Mouse (Mus musculus): ENCODE measurements at regions not wholly inside any gene's neighbourhood (a gene's known extent, or its start where the extent isn't known, plus 50 kb on each side); places are given as distances from the start of the nearest gene placed in this dataset.

- WGBS (ENCODE audit: insufficient replicate concordance) = 45% methylated on average over 7 of the region's 7 CpGs
- no peak for TF ChIP-seq EP300 (IDR thresholded peaks at IDR 0.05; ENCODE audit: low read depth)
- peak; percentile 35; the same call in 1 of the 2 replicates for TF ChIP-seq CTCF (IDR thresholded peaks at IDR 0.05; ENCODE audit: low read depth)
- DNase-seq (ENCODE audit: low read depth in 3 of 3, low spot score in 3 of 3) = no peak
Measured at GRCm38 (mm10) chrX:137424259-137424658, 146.1 kb upstream of the Il1rapl2 start.

More at GRCm38 (mm10) chrX:137424259-137424658, 146.1 kb upstream of the Il1rapl2 start:
- no peak overlapping the region for H3K4me2 ChIP-seq (ENCODE audit: low read depth)
- H3K4me3 ChIP-seq (ENCODE audit: insufficient read depth in 1 of 2, low read depth in 2 of 2, low read length in 2 of 2) = no peak overlapping the region
- H3K9me3 ChIP-seq (ENCODE audit: control insufficient read depth, low read length) = no peaks in the 10 kb centered on the region
- H3K27me3 ChIP-seq (ENCODE audit: control insufficient read depth, insufficient read depth, low read length) = no peaks in the 10 kb centered on the region
- no peak overlapping the region for H3K27ac ChIP-seq
- no peaks in the 10 kb centered on the region for H3K36me3 ChIP-seq (replicated peaks; ENCODE audit: control insufficient read depth, insufficient read depth, low read depth)
- no peak overlapping the region for H3K9ac ChIP-seq (replicated peaks)
- no peak for ATAC-seq (ENCODE audit: insufficient read depth)
- H3K4me1 ChIP-seq (replicated peaks; ENCODE audit: control insufficient read depth in 2 of 2, insufficient read depth in 2 of 2, low read length in 1 of 2) = no peaks in the 10 kb centered on the region
